Mouse (Mus musculus) embryonic facial prominence, embryonic 10.5 days (tissue): Measurements from ENCODE around the gene Sec1. TPM values are rescaled to one million over a fixed set of nuclear protein-coding genes. Genes with fewer than 3 reads are reported as not detected.

Source experiments
- DNase-seq: peaks from one replicate; pipeline ENCODE4 v3.0.0-alpha.2; 2017; ENCODE audit warnings: low spot score
- H3K27ac ChIP-seq: fragments of 300-500 bp; sonication (generic); replicated peaks from 2 replicates; pipeline ENCODE4 v1.5.1; 2016; ENCODE audit warnings: mild to moderate bottlenecking
- H3K27me3 ChIP-seq: fragments of 300-500 bp; sonication (generic); replicated peaks from 2 replicates; pipeline ENCODE4 v1.6.1; 2016; ENCODE audit warnings: low read depth, mild to moderate bottlenecking; ENCODE audit not compliant: poor library complexity, severe bottlenecking
- H3K36me3 ChIP-seq: fragments of 300-500 bp; sonication (generic); replicated peaks from 2 replicates; pipeline ENCODE4 v1.6.1; 2016; ENCODE audit warnings: mild to moderate bottlenecking, moderate library complexity
- H3K4me1 ChIP-seq: fragments of 300-500 bp; sonication (generic); 2 replicates; pipeline ENCODE4 v1.6.1; 2016
- H3K4me3 ChIP-seq: fragments of 300-500 bp; sonication (generic); 2 replicates; pipeline ENCODE4 v1.5.1; 2016; ENCODE audit warnings: mild to moderate bottlenecking, moderate library complexity
- H3K9me3 ChIP-seq: fragments of 300-500 bp; sonication (generic); 2 replicates; pipeline ENCODE4 v1.6.1; 2016; ENCODE audit warnings: mild to moderate bottlenecking
- WGBS: fragments of 180-500 bp; shearing (Covaris S2); methylation state at CpG from one replicate; pipeline ENCODE4 v1.1.7; 2016; 5-methylcytosine and 5-hydroxymethylcytosine counted together
- polyA plus RNA-seq: library from polyadenylated mRNA; unstranded; fragments of >200 nt; fragmentation: Nextera tagmentation; extraction: Ambion mirVana; gene quantifications from 2 replicates; pipeline ENCODE4 v1.2.1, GENCODE M21; 2016

The Sec1 gene
- polyA plus RNA-seq, 1 experiment from 2014 or later: 0.64 TPM

- peaks cover 26% of the 10 kb centered on the region for H3K27me3 ChIP-seq
- peak overlapping the region; percentile 40 for H3K27ac ChIP-seq
- 0 out of 2 replicates have a peak, but pooled peaks cover 1% of the 10 kb centered on the region for H3K9me3 ChIP-seq
- H3K4me1 ChIP-seq: peaks cover 68% of the 10 kb centered on the region
- H3K4me3 ChIP-seq: peak overlapping the region; percentile 21; the same call in 1 of the 2 replicates
- 72% methylated on average over 17 of the region's 17 CpGs for WGBS
- no peak for DNase-seq
- H3K36me3 ChIP-seq: peaks cover 4% of the 10 kb centered on the region
Measured at GRCm38 (mm10) chr7:45641391-45642040, 52.7 kb downstream of the Sec1 start.

GRCm38 (mm10) chr7:45640191-45640957 lies 53.8 kb downstream of the Sec1 start:
- WGBS: 73% methylated on average over 19 of the region's 19 CpGs
- Histone ChIP-seq H3K27me3 (peaks cover 26% of the 10 kb centered on the region), H3K27ac (0 out of 2 replicates have a peak overlapping the region, but pooled peaks have one; percentile 19), H3K9me3 (peaks cover 7% of the 10 kb centered on the region; the same call in 1 of the 2 replicates), H3K4me1 (peaks cover 71% of the 10 kb centered on the region), H3K36me3 (peaks cover 14% of the 10 kb centered on the region), H3K4me3 (0 out of 2 replicates have a peak overlapping the region, but pooled peaks have one; percentile 23)
- DNase-seq: no peak

GRCm38 (mm10) chr7:45639561-45640027 lies 54.6 kb downstream of the Sec1 start, which contains the start of gene Mamstr:
Gene Mamstr, plus strand, starts transcription at chr7:45639977.
- peaks cover 7% of the 10 kb centered on the region; the same call in 1 of the 2 replicates for H3K9me3 ChIP-seq
- peak; percentile 30 for DNase-seq
- 18% methylated on average over 19 of the region's 19 CpGs for WGBS
- peaks cover 14% of the 10 kb centered on the region for H3K36me3 ChIP-seq
- H3K4me3 ChIP-seq: peak within 1 kb of the TSS; percentile 49; the same call in 1 of the 2 replicates
- H3K27me3 ChIP-seq: peaks cover 26% of the 10 kb centered on the region
- H3K4me1 ChIP-seq: peaks cover 70% of the 10 kb centered on the region
- H3K27ac ChIP-seq: peak within 1 kb of the TSS; percentile 73; the same call in 1 of the 2 replicates

- Histone ChIP-seq H3K9me3 (peaks cover 7% of the 10 kb centered on the region; the same call in 1 of the 2 replicates), H3K27ac (peak overlapping the region; percentile 73), H3K36me3 (peaks cover 14% of the 10 kb centered on the region), H3K27me3 (peaks cover 27% of the 10 kb centered on the region), H3K4me3 (peak overlapping the region; percentile 49), H3K4me1 (peaks cover 62% of the 10 kb centered on the region)
- 16% methylated on average over 29 of the region's 29 CpGs for WGBS
- DNase-seq: peak; percentile 97
Measured at GRCm38 (mm10) chr7:45638623-45639401, 55.4 kb downstream of the Sec1 start.

GRCm38 (mm10) chr7:45637710-45638109 lies 56.5 kb downstream of the Sec1 start:
- DNase-seq: no peak

GRCm38 (mm10) chr7:45635711-45636688 lies 58.2 kb downstream of the Sec1 start:
- Histone ChIP-seq H3K36me3 (peaks cover 14% of the 10 kb centered on the region), H3K27me3 (peaks cover 48% of the 10 kb centered on the region), H3K4me3 (no peak overlapping the region), H3K27ac (no peak overlapping the region), H3K9me3 (peaks cover 7% of the 10 kb centered on the region; the same call in 1 of the 2 replicates), H3K4me1 (peaks cover 44% of the 10 kb centered on the region)
- DNase-seq: no peak
- WGBS: 83% methylated on average over 15 of the region's 15 CpGs

More at GRCm38 (mm10) chr7:45637710-45638109, 56.5 kb downstream of the Sec1 start:
- Histone ChIP-seq H3K4me3 (peak overlapping the region; percentile 49), H3K27me3 (peaks cover 38% of the 10 kb centered on the region), H3K36me3 (peaks cover 14% of the 10 kb centered on the region), H3K4me1 (peaks cover 54% of the 10 kb centered on the region), H3K9me3 (peaks cover 7% of the 10 kb centered on the region; the same call in 1 of the 2 replicates), H3K27ac (no peak overlapping the region)
- WGBS: 95% methylated on average over 6 of the region's 6 CpGs

- peaks cover 36% of the 10 kb centered on the region for H3K4me1 ChIP-seq
- peaks cover 7% of the 10 kb centered on the region; the same call in 1 of the 2 replicates for H3K9me3 ChIP-seq
- no peak for DNase-seq
- H3K27me3 ChIP-seq: peaks cover 48% of the 10 kb centered on the region
- no peak overlapping the region for H3K27ac ChIP-seq
- H3K4me3 ChIP-seq: no peak overlapping the region
- peaks cover 14% of the 10 kb centered on the region for H3K36me3 ChIP-seq
- WGBS: 90% methylated on average over 11 of the region's 11 CpGs
Measured at GRCm38 (mm10) chr7:45634946-45635681, 59.1 kb downstream of the Sec1 start.

- Histone ChIP-seq H3K9me3 (peaks cover 7% of the 10 kb centered on the region; the same call in 1 of the 2 replicates), H3K36me3 (peaks cover 14% of the 10 kb centered on the region), H3K4me3 (peak overlapping the region; percentile 52), H3K27me3 (peaks cover 64% of the 10 kb centered on the region), H3K4me1 (peaks cover 25% of the 10 kb centered on the region), H3K27ac (peak overlapping the region; percentile 80)
- WGBS: 18% methylated on average over 35 of the region's 35 CpGs
- peak; percentile 69 for DNase-seq
Measured at GRCm38 (mm10) chr7:45632499-45632898, 61.7 kb downstream of the Sec1 start.

- Histone ChIP-seq H3K27ac (no peak overlapping the region), H3K9me3 (no peaks in the 10 kb centered on the region), H3K4me1 (peaks cover 23% of the 10 kb centered on the region), H3K27me3 (peaks cover 86% of the 10 kb centered on the region), H3K4me3 (0 out of 2 replicates have a peak overlapping the region, but pooled peaks have one; percentile 11), H3K36me3 (no peaks in the 10 kb centered on the region)
- WGBS: 72% methylated on average over 23 of the region's 23 CpGs
- DNase-seq: no peak
Measured at GRCm38 (mm10) chr7:45630064-45630907, 63.9 kb downstream of the Sec1 start.
